Mouse (Mus musculus): ENCODE data around the gene Lipc.

GRCm38 (mm10) chr9:70794643-70795438 is 157.2 kb downstream of the Lipc start:
- TF ChIP-seq POLR2A (IDR thresholded peaks at IDR 0.05; ENCODE audit: borderline replicate concordance, insufficient read depth, low read length), result no peak
- TF ChIP-seq CTCF (IDR thresholded peaks at IDR 0.05; ENCODE audit: borderline replicate concordance, insufficient read depth, low read depth, low read length), result no peak

Measured in cerebellum, adult 2 months (tissue).